17 mouse cellular contexts compared by ENCODE assay signal in genomic region chr19:24812861-24813293, GRCm38 (mm10). TPM values are rescaled to one million over a fixed set of nuclear protein-coding genes. Genes with fewer than 3 reads are reported as not detected.
A peak's percentile ranks its signal among the peaks of the same experiment; 100 is the strongest.
DNase-seq lines count a peak whose midpoint lies in the region; ATAC-seq and TF ChIP-seq lines count a peak whose summit lies in the region.
"Had no signal": no experiment of that assay in that cellular context is flagged by ENCODE, and none has a peak within 500 bp of the region (broad histone marks: within the 10 kb centered on the region; RNA-seq: fewer than 3 reads in every experiment).

No protein-coding gene starts in this region.

- 0 out of 2 replicates have a peak, but pooled peaks cover 4% of the 10 kb centered on the region for H3K4me1 ChIP-seq in hindbrain, embryonic 15.5 days (replicated peaks)
- H3K4me1 ChIP-seq in midbrain, embryonic 16.5 days (ENCODE audit: control insufficient read depth, insufficient read depth, low read length), result no peaks in the 10 kb centered on the region

- peak; percentile 62 for DNase-seq in embryo, embryonic 10 days (ENCODE audit: low spot score)
- DNase-seq in embryo, embryonic 9.5 days (ENCODE audit: extremely low spot score), result peak; percentile 20
- DNase-seq in layer of hippocampus, postnatal 10 days (ENCODE audit: low spot score in 2 of 2), result no peak
- no peak for DNase-seq in gastrocnemius, postnatal 14 days
- no peak for DNase-seq in layer of hippocampus, adult 2 months (ENCODE audit: low spot score in 2 of 2)
- DNase-seq: cerebellum, postnatal 36 days; kidney, adult 8-10 months; lung, adult 2 months; right cerebral cortex, postnatal 14 days had no signal

- no peak overlapping the region for H3K9ac ChIP-seq in hindbrain, embryonic 15.5 days
- H3K9ac ChIP-seq in midbrain, embryonic 16.5 days (ENCODE audit: low read depth, low read length), result no peak overlapping the region
- H3K9ac ChIP-seq: heart, embryonic 12.5 days; limb, embryonic 15.5 days had no signal

- no peak for TF ChIP-seq CTCF in layer of hippocampus, adult 2 months (conservative IDR thresholded peaks at IDR 0.05)

- intact Hi-C loops in gastrocnemius, postnatal 14 days (cut with DNase I; ENCODE audit: low total_unique reads), result no loop called here

- H3K9me3 ChIP-seq in hindbrain, embryonic 15.5 days, result no peaks in the 10 kb centered on the region
- no peaks in the 10 kb centered on the region; the same call in 1 of the 2 replicates for H3K9me3 ChIP-seq in midbrain, embryonic 16.5 days (replicated peaks; ENCODE audit: control insufficient read depth, low read length, poor library complexity, severe bottlenecking)
- H3K9me3 ChIP-seq: heart, embryonic 12.5 days; limb, embryonic 15.5 days had no signal

- no peaks in the 10 kb centered on the region for H3K36me3 ChIP-seq in hindbrain, embryonic 15.5 days
- H3K36me3 ChIP-seq in midbrain, embryonic 16.5 days (ENCODE audit: control insufficient read depth, insufficient read depth, low read length), result no peaks in the 10 kb centered on the region
- H3K36me3 ChIP-seq: limb, embryonic 15.5 days had no signal

- no peak overlapping the region for H3K27ac ChIP-seq in hindbrain, embryonic 15.5 days (replicated peaks)
- H3K27ac ChIP-seq in midbrain, embryonic 16.5 days (ENCODE audit: low read length), result no peak overlapping the region
- no peak overlapping the region for H3K27ac ChIP-seq in layer of hippocampus, adult 2 months
- H3K27ac ChIP-seq: limb, embryonic 15.5 days; macrophage had no signal

- peaks cover 12% of the 10 kb centered on the region; the same call in 1 of the 2 replicates for H3K27me3 ChIP-seq in hindbrain, embryonic 15.5 days
- H3K27me3 ChIP-seq in midbrain, embryonic 16.5 days (ENCODE audit: control insufficient read depth, insufficient read depth, low read depth, low read length), result peaks cover 3% of the 10 kb centered on the region; the same call in 1 of the 2 replicates
- H3K27me3 ChIP-seq: heart, embryonic 12.5 days; limb, embryonic 15.5 days had no signal

- ATAC-seq in hindbrain, embryonic 15.5 days (ENCODE audit: low FRiP score, low read depth), result peak; percentile 66
- peak; percentile 82 for ATAC-seq in midbrain, embryonic 16.5 days
- ATAC-seq: CD4-positive, CD25-positive, alpha-beta regulatory T cell, adult 4 months had no signal

- no peak overlapping the region for H3K4me2 ChIP-seq in hindbrain, embryonic 15.5 days
- no peak overlapping the region for H3K4me2 ChIP-seq in midbrain, embryonic 16.5 days (ENCODE audit: low read length)
- H3K4me2 ChIP-seq: heart, embryonic 12.5 days; limb, embryonic 15.5 days had no signal

- H3K4me3 ChIP-seq in hindbrain, embryonic 15.5 days, result no peak overlapping the region
- no peak overlapping the region for H3K4me3 ChIP-seq in midbrain, embryonic 16.5 days (ENCODE audit: low read depth, low read length)
- H3K4me3 ChIP-seq in layer of hippocampus, adult 2 months, result no peak overlapping the region
- H3K4me3 ChIP-seq: heart, embryonic 12.5 days; limb, embryonic 15.5 days; myocyte had no signal

- 27% methylated on average over 8 of the region's 8 CpGs for WGBS in hindbrain, embryonic 15.5 days
- WGBS in midbrain, embryonic 16.5 days, result 18% methylated on average over 8 of the region's 8 CpGs

RNA-seq across cellular contexts. Expression of gene Pgm5, which starts 48.8 kb away (rescaled TPM):
- 1.2 and 2.2 TPM in 2 replicates for polyA plus RNA-seq in hindbrain, embryonic 15.5 days (2015; fragmentation: Nextera tagmentation; extraction: Ambion mirVana)
- 0.63 and 0.83 TPM in 2 replicates for polyA plus RNA-seq in midbrain, embryonic 16.5 days (2015; fragmentation: Nextera tagmentation; extraction: Ambion mirVana)
- total RNA-seq in layer of hippocampus, postnatal 10 days (2021), result 1 to 10 TPM; 3.4 to 3.5 TPM
- total RNA-seq in gastrocnemius, postnatal 14 days (2021), result 10 to 100 TPM; 15.8 to 24.1 TPM
- total RNA-seq in layer of hippocampus, adult 2 months (2021), result 1 to 10 TPM; 4.4 TPM
- total RNA-seq: hematopoietic stem cell, adult 5-6 weeks had no signal
- polyA plus RNA-seq: CD4-positive, CD25-positive, alpha-beta regulatory T cell, adult 4 months had no signal

Comparison
In these comparisons a context has a peak if more than half of its experiments do, and no peak if none do; other contexts are left out.
1. DNase-seq: peak in embryo, embryonic 10 days (single experiment) and embryo, embryonic 9.5 days (single experiment); none in layer of hippocampus, postnatal 10 days (0 of 2), gastrocnemius, postnatal 14 days (single experiment) and layer of hippocampus, adult 2 months (0 of 2).